Mouse (Mus musculus): ENCODE data around the gene Copz1.
"Not testable (repeated sequence)": the region's sequence is repeated elsewhere in the genome, so short reads cannot be mapped to it uniquely, and the experiment has no call there.

The Copz1 gene

GRCm38 (mm10) chr15:103272419-103273279 lies at the start of gene Copz1:
Gene Copz1, plus strand, starts transcription at chr15:103272714.
- in situ Hi-C loops (cut with MseI, MboI) = no loop called here

GRCm38 (mm10) chr15:103224161-103224560 lies 48.4 kb upstream of the Copz1 start:
- in situ Hi-C loops (cut with MseI, MboI) = no loop called here

GRCm38 (mm10) chr15:103227022-103227421 lies 45.5 kb upstream of the Copz1 start:
- in situ Hi-C loops (cut with MseI, MboI) = no loop called here

GRCm38 (mm10) chr15:103227572-103227971 lies 44.9 kb upstream of the Copz1 start:
- in situ Hi-C loops (cut with MseI, MboI) = no loop called here

DNA sequence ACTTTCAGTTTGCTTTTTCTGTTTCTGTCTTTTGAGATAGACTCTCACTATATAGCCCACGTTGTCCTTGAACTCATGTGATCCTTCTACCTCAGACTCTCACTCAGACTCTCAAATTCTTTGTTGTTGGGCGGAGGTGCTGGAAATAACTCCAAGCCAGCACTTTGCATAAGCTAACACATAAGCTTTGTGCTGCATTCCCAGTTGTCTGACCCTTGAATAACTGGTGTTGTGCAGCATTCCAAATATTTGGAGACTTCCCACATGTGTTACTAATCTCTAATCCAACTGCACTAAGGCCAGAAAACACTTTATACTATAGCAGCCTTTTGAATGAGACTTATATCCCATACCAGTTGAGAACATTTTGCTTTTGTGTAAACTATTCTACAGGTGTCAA lies 43.6 kb upstream of the Copz1 start:
- in situ Hi-C loops (cut with MseI, MboI) = no loop called here

DNA sequence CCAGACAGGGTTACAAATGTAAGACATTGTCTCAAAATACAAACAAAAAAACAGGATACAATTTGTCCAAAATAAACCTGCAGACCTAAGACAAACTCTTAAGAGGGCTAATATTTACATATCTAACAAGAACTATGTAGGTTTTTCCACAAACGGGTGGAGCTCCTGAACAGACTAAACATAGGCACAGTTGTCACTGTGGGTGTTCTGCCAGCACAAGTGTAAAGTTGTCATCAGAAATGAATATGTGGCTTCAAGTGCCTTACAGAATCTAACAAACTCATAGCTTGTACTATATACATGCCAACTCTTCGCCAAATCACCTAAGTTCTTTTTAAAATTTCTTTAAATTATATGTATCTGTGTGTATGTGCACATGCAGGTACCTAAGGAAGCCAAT lies 39.4 kb upstream of the Copz1 start:
- in situ Hi-C loops (cut with MseI, MboI) = no loop called here

DNA sequence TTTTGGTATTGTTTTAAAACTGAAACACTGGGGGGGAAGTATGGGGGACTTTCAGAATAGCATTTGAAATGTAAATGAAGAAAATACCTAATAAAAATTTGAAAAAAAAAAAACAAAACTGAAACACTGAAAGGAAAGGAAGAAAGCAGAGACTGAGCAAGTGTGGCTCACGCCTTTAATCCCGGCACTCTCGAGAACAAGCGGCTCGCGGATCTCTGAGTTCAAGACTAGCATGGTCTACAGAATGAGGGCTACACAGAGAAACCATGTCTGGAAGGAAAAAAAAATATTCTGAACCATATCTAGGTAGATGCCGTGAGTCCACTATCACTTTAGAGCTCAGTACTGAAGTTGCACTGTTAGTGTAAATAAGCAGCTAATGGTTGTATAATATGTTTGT lies 35.2 kb upstream of the Copz1 start:
- in situ Hi-C loops (cut with MseI, MboI) = no loop called here

DNA sequence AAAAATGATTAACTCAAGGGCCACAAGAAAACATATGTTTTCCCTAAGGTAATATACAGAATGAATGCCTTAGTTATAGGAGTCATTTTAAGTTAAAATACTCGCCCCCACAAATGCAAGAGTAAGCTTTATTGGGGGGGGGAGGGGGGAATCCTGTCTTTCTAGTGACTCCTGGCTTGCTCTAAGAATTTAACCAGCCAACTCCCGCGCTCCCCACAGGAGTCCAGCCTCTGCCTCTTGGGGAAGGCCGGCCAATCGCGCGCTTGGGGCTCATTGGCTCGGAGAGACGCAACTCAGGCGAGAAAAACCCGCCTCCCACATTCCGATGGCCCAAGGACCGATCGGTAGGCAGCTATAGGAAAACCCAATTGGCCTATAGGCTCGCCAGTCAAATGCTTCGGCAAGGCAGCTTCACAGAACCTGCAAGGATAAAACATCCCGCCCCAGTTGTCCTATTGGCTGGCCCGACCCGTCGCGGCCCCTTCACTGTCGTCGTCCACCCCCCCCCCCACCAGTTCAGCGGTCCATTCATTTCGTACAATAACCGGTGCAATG lies 33.3 kb upstream of the Copz1 start:
- in situ Hi-C loops (cut with MseI, MboI) = no loop called here

GRCm38 (mm10) chr15:103239685-103240159 lies 32.8 kb upstream of the Copz1 start, which contains the start of gene Cbx5:
Gene Cbx5, minus strand, starts transcription at chr15:103239816.
- in situ Hi-C loops (cut with MseI, MboI) = no loop called here

GRCm38 (mm10) chr15:103240160-103241028 lies 32.1 kb upstream of the Copz1 start, which contains the start of gene Hnrnpa1:
Gene Hnrnpa1, plus strand, starts transcription at chr15:103240432.
- in situ Hi-C loops (cut with MseI, MboI) = no loop called here

- in situ Hi-C loops (cut with MseI, MboI) = not testable (repeated sequence)
These were observed 31.2 kb upstream of the Copz1 start for GRCm38 (mm10) chr15:103241071-103242018.

DNA sequence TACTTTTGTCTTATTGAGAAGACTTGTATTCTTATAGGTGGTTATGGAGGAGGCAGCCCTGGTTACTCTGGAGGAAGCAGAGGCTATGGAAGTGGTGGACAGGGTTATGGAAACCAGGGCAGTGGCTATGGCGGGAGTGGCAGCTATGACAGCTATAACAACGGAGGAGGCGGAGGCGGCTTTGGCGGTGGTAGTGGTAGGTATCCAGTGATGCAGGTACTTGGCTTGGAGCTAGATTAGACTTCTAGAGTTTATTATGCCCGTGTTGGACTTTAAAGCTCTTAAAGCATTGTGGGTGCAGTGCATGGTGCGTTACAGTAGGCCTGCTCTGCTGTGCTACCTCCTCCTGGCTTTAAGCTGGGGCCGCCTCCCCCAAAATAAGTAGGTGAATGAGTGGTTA lies 29.6 kb upstream of the Copz1 start:
- in situ Hi-C loops (cut with MseI, MboI) = no loop called here

GRCm38 (mm10) chr15:103245616-103246015 lies 26.9 kb upstream of the Copz1 start:
- in situ Hi-C loops (cut with MseI, MboI) = no loop called here

DNA sequence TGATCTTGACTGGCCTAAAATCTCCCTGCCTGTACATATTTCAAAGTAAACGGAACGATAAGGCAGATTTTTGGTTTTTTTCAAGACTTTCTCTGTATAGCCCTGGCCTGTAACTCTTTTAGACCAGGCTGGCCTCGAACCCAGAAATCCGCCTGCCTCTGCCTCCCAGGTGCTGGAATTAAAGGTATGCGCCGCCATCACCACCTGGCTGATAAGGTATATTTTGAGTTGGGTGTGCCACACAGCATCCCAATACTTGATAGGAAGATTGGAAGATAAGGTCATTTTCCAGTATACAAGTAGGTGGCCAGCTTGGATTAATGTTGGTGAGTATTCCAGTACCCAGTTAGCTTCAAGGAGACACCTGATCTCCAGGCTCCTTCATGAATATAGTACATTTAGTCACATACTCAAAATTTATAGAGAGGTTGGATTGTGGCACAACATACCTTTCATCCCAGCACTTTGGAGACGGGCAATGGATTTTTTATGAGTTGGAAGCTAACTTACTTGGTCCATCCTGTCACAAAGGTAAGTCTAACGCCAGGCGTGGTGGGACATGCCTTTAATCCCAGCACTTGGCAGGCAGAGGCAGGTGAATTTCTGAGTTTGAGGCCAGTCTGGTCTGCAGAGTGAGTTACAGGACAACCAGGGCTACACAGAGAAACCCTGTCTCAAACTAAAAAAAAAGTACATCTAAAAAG lies 25.3 kb upstream of the Copz1 start:
- in situ Hi-C loops (cut with MseI, MboI) = no loop called here

DNA sequence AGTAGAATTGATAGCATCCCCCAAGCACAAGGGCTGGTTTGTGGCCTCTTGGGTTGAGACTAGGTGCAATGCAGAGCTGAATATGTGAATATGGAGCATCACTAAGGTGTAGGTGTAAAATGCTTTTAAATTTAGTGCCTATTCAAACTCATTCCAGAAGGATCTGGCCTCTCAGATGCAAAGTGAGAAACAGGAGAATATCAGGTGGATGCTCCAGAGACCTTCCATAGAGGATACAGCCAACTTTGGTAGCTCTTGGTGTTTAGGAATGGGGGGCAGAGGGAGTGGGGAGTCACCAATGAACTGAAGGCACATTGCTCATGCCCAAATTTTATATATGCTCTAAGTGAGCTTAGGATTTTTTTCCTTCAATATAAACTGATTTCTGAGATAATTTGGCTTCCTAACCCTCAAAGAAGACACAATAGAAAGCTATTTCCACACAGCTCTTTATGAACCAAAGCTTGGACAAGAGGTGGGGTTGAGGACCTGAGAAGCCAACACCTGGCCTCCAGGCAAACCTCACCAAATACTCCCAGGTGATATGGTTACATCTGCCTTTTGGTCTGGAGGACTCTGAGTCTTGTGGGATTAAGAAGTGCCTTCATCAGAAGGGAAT lies 24.6 kb upstream of the Copz1 start:
- in situ Hi-C loops (cut with MseI, MboI) = no loop called here

DNA sequence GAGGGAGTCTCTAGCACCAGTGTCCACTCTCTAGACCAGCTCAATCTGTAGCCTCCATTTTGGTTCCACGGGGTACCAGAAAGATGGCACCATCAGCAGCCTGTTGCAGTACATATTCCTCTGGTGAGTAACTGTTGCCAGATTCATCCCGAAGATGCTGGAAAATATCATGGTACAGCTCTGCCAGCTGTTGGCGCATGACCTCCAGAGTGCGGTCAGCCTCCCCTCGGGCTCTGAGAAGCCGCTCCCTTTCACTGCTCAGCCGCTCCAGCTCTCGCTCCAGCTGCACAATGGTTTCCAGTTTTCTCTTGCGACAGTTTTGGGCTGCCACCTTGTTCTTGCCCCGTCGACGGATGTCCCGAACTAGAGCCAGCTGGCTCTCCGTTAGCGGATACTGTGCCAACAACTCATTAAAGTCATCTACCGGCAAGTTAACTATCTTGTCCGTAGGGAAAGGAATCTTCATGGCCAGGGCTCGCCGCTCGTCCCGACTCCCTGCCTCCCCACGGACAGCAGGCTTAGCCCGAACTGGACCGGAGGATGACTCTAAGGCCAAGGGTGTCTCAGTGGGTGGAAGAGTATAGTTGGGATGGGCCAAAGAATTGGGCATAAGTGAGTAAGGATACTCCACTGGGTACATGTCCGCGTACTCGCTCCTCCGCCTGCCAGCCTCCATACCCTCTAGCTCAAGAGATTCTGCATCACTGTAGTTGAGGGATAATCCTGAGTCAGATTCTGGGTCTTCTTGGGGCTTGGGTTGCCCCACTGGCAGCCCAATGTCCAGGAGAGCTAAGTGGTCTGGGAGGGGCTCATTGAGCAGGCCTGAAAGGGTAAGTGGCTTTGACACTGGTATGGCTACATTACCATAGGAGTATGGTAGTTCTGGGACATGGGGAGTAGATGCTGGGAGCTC lies 23.9 kb upstream of the Copz1 start:
- in situ Hi-C loops (cut with MseI, MboI) = no loop called here

DNA sequence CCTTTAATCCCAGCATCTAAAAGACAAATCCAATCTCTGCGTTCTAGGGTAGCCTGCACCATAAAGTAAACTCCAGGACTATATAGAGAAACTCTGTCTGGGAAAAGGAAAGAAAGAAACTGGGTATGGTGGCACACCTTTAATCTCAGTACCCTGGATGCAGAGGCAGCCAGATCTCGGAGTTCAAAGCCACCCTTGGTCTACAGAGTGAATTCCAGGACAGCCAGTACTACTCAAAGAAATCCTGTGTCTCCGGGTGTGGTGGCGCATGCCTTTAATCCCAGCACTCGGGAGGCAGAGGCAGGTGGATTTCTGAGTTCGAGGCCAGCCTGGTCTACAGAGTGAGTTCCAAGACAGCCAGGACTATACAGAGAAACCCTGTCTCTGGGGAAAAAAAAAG lies 23.0 kb upstream of the Copz1 start:
- in situ Hi-C loops (cut with MseI, MboI) = not testable (repeated sequence)

DNA sequence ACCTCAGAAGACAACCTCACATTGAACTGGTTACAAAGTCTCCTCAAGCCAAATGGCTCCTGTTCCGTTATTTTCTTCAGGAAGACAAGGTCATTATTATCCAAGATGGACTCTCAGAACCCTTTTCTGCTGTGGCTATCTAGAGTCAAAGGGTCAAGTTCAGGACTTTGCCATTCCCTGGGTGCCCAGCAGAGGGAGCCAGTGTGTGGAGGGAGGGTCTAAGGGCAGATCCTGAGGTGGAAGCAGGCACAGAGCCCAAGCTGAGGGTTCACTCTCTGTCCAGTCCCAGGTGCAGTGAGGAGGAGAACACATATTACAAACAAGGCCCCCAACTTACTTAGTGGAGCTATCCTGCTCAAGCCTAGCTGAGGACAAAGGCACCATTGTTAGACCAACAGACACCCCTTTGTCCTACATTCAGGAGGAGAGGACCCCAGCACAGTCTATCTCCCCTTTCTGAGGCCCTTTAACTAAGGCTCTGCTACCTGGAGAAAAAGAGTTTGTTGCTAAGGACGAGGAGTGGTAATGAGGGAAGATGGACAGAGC lies 22.2 kb upstream of the Copz1 start:
- in situ Hi-C loops (cut with MseI, MboI) = no loop called here
